Mouse (Mus musculus) left cerebral cortex, adult 11 months (tissue): ENCODE measurements around the gene Zbtb4.

Source experiments
- DNase-seq: peaks from one replicate; pipeline ENCODE4 v3.0.0; 2022; ENCODE audit warnings: low spot score

The Zbtb4 gene

GRCm38 (mm10) chr11:69800392-69801197, 34.9 kb downstream of the Zbtb4 start:
- DNase-seq, result no peak

- DNase-seq, result no peak
These were observed 35.8 kb downstream of the Zbtb4 start, which contains the start of gene Fgf11 for GRCm38 (mm10) chr11:69801379-69801977. Gene Fgf11 (minus strand): TSS chr11:69801857.

GRCm38 (mm10) chr11:69802648-69803105, 37.0 kb downstream of the Zbtb4 start:
- DNase-seq, result no peak

- DNase-seq, result no peak
These were observed 37.6 kb downstream of the Zbtb4 start for GRCm38 (mm10) chr11:69803328-69803727.

GRCm38 (mm10) chr11:69803786-69804651, 38.3 kb downstream of the Zbtb4 start:
- DNase-seq, result no peak

- no peak for DNase-seq
These were observed 38.9 kb downstream of the Zbtb4 start for GRCm38 (mm10) chr11:69804652-69804940.

- no peak for DNase-seq
These were observed 39.5 kb downstream of the Zbtb4 start, which contains the start of gene Tmem102 for GRCm38 (mm10) chr11:69804972-69805909. Gene Tmem102 (minus strand): TSS chr11:69805624.

GRCm38 (mm10) chr11:69806378-69806777, 40.7 kb downstream of the Zbtb4 start:
- DNase-seq, result no peak

GRCm38 (mm10) chr11:69807641-69808040, 41.9 kb downstream of the Zbtb4 start:
- no peak for DNase-seq

- no peak for DNase-seq
These were observed 44.6 kb downstream of the Zbtb4 start for GRCm38 (mm10) chr11:69810280-69810679.

- DNase-seq, result no peak
These were observed 49.4 kb downstream of the Zbtb4 start, which contains the start of gene Gm39566 for GRCm38 (mm10) chr11:69815155-69815554. Gene Gm39566 (minus strand): TSS chr11:69815298.

GRCm38 (mm10) chr11:69816520-69816919, 50.8 kb downstream of the Zbtb4 start:
- no peak for DNase-seq

GRCm38 (mm10) chr11:69818365-69818764, 52.7 kb downstream of the Zbtb4 start, which contains the start of gene Spem2:
Gene Spem2 (minus strand): TSS chr11:69818465.
- DNase-seq, result no peak

- no peak for DNase-seq
These were observed 53.2 kb downstream of the Zbtb4 start for GRCm38 (mm10) chr11:69818871-69819270.

GRCm38 (mm10) chr11:69822080-69822479, 56.4 kb downstream of the Zbtb4 start, which contains the start of gene Spem1:
Gene Spem1 (minus strand): TSS chr11:69822180.
- DNase-seq, result no peak

- DNase-seq, result no peak
These were observed 57.7 kb downstream of the Zbtb4 start for GRCm38 (mm10) chr11:69823456-69823855.

GRCm38 (mm10) chr11:69828832-69829231, 63.1 kb downstream of the Zbtb4 start:
- DNase-seq, result no peak

GRCm38 (mm10) chr11:69833554-69833953, 67.8 kb downstream of the Zbtb4 start:
- no peak for DNase-seq
